Mouse (Mus musculus): Measurements from ENCODE around the gene Aqp6.

Gene Aqp6

GRCm38 (mm10) chr15:99649067-99649761, 48.0 kb downstream of the Aqp6 start:
- DNase-seq: no peak

GRCm38 (mm10) chr15:99650304-99650703, 49.1 kb downstream of the Aqp6 start:
- no peak for DNase-seq

GRCm38 (mm10) chr15:99651163-99651872, 50.1 kb downstream of the Aqp6 start, which contains the start of gene Racgap1:
Gene Racgap1 (minus strand): TSS chr15:99651656.
- DNase-seq: peak; percentile 93

GRCm38 (mm10) chr15:99651984-99652872, 51.0 kb downstream of the Aqp6 start:
- DNase-seq: no peak

- DNase-seq: no peak
Measured at GRCm38 (mm10) chr15:99653291-99653690, 52.1 kb downstream of the Aqp6 start.

GRCm38 (mm10) chr15:99653876-99654275, 52.7 kb downstream of the Aqp6 start:
- DNase-seq: no peak
